Mouse (Mus musculus): Measurements from ENCODE around the gene Slc44a4. TPM values are rescaled to one million over a fixed set of nuclear protein-coding genes. Genes with fewer than 3 reads are reported as not detected.

Slc44a4 gene
- polyA plus RNA-seq, 1 experiment = 0.07 TPM

- DNase-seq (ENCODE audit: low read depth) = no peak
- TF ChIP-seq CTCF (IDR thresholded peaks at IDR 0.05; ENCODE audit: borderline replicate concordance, extremely low read depth, insufficient read depth, insufficient read length) = no peak
- TF ChIP-seq POLR2A (IDR thresholded peaks at IDR 0.05; ENCODE audit: borderline replicate concordance, extremely low read depth, insufficient read depth, insufficient read length, poor library complexity, severe bottlenecking) = no peak
Measured at GRCm38 (mm10) chr17:34977000-34977399, 62.7 kb downstream of the Slc44a4 start.

GRCm38 (mm10) chr17:34978239-34978638 is 64.0 kb downstream of the Slc44a4 start:
- no peak for DNase-seq (ENCODE audit: low read depth)
- TF ChIP-seq CTCF (IDR thresholded peaks at IDR 0.05; ENCODE audit: borderline replicate concordance, extremely low read depth, insufficient read depth, insufficient read length) = no peak
- TF ChIP-seq POLR2A (IDR thresholded peaks at IDR 0.05; ENCODE audit: borderline replicate concordance, extremely low read depth, insufficient read depth, insufficient read length, poor library complexity, severe bottlenecking) = no peak

DNA sequence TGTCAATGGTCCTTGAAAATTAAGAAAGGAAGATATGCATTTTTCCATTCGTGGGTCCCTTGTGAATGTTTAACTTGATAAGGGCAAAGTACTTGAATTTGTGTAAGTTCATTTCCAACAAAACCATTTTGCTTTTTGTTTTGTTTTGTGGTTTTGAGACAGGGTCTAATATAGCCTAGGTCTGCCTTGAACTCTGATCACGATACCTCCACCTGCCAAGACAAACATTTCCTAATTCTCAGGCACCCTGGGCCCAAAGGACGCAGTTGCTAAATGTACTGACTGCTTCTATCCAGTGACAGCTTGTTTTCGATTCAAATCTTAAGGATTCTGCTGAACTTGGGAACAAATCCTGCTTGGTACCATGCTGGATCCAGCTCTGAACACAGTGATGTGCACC is 65.4 kb downstream of the Slc44a4 start:
- no peak for DNase-seq (ENCODE audit: low read depth)
- TF ChIP-seq CTCF (IDR thresholded peaks at IDR 0.05; ENCODE audit: borderline replicate concordance, extremely low read depth, insufficient read depth, insufficient read length) = no peak
- no peak for TF ChIP-seq POLR2A (IDR thresholded peaks at IDR 0.05; ENCODE audit: borderline replicate concordance, extremely low read depth, insufficient read depth, insufficient read length, poor library complexity, severe bottlenecking)

Other genes starting within 250 kb of the Slc44a4 start
- 0.33 and 0.70 TPM in 2 replicates for gene Tnxb, start 243.9 kb upstream of the Slc44a4 start, polyA plus RNA-seq (2012; rRNA removed)
- 0.04 TPM in 2 replicates for gene C4b, start 170.6 kb upstream of the Slc44a4 start, polyA plus RNA-seq (2012; rRNA removed)
- 0.04 TPM in 2 replicates for gene Cyp21a1, start 109.9 kb upstream of the Slc44a4 start, polyA plus RNA-seq (2012; rRNA removed)
- gene Stk19, start 77.5 kb upstream of the Slc44a4 start, polyA plus RNA-seq (2012; rRNA removed) = 57.1 and 75.0 TPM in 2 replicates
- 73.5 and 101 TPM in 2 replicates for gene Dxo, start 77.4 kb upstream of the Slc44a4 start, polyA plus RNA-seq (2012; rRNA removed)
- gene Skiv2l, start 64.3 kb upstream of the Slc44a4 start, polyA plus RNA-seq (2012; rRNA removed) = 88.8 and 119 TPM in 2 replicates
- 62.1 and 66.0 TPM in 2 replicates for gene Nelfe, start 64.1 kb upstream of the Slc44a4 start, polyA plus RNA-seq (2012; rRNA removed)
- 0.21 and 0.42 TPM in 2 replicates for gene Cfb, start 51.9 kb upstream of the Slc44a4 start, polyA plus RNA-seq (2012; rRNA removed)
- 116 and 135 TPM in 2 replicates for gene Zbtb12, start 35.0 kb upstream of the Slc44a4 start, polyA plus RNA-seq (2012; rRNA removed)
- gene Gm20547, start 32.4 kb upstream of the Slc44a4 start, polyA plus RNA-seq (2012; rRNA removed) = 0.04 TPM in 1 of 2 replicates, not detected in the other
- gene C2, start 16.2 kb upstream of the Slc44a4 start, polyA plus RNA-seq (2012; rRNA removed) = 1.1 and 2.3 TPM in 2 replicates
- gene Ehmt2, start 16.0 kb upstream of the Slc44a4 start, polyA plus RNA-seq (2012; rRNA removed) = 350 and 361 TPM in 2 replicates
- 28.0 and 29.6 TPM in 2 replicates for gene Neu1, start 16.8 kb downstream of the Slc44a4 start, polyA plus RNA-seq (2012; rRNA removed)
- 6.3 and 7.1 TPM in 2 replicates for gene Hspa1b, start 44.8 kb downstream of the Slc44a4 start, polyA plus RNA-seq (2012; rRNA removed)
- gene Gm20481, start 55.4 kb downstream of the Slc44a4 start, polyA plus RNA-seq (2012; rRNA removed) = not detected in 2 replicates
- 6.3 and 6.6 TPM in 2 replicates for gene Hspa1a, start 57.7 kb downstream of the Slc44a4 start, polyA plus RNA-seq (2012; rRNA removed)
- 0.14 and 0.40 TPM in 2 replicates for gene Hspa1l, start 58.2 kb downstream of the Slc44a4 start, polyA plus RNA-seq (2012; rRNA removed)
- gene Lsm2, start 67.4 kb downstream of the Slc44a4 start, polyA plus RNA-seq (2012; rRNA removed) = 136 and 185 TPM in 2 replicates
- gene Vars, start 86.5 kb downstream of the Slc44a4 start, polyA plus RNA-seq (2012; rRNA removed) = 99.2 and 119 TPM in 2 replicates
- 0.49 and 0.71 TPM in 2 replicates for gene Vwa7, start 102.1 kb downstream of the Slc44a4 start, polyA plus RNA-seq (2012; rRNA removed)
- gene Sapcd1, start 113.5 kb downstream of the Slc44a4 start, polyA plus RNA-seq (2012; rRNA removed) = 4.0 and 6.5 TPM in 2 replicates
- gene Msh5, start 132.3 kb downstream of the Slc44a4 start, polyA plus RNA-seq (2012; rRNA removed) = 4.2 and 6.4 TPM in 2 replicates
- gene Clic1, start 135.5 kb downstream of the Slc44a4 start, polyA plus RNA-seq (2012; rRNA removed) = 69.6 and 89.8 TPM in 2 replicates
- 322 and 438 TPM in 2 replicates for gene Ddah2, start 144.6 kb downstream of the Slc44a4 start, polyA plus RNA-seq (2012; rRNA removed)
- 0.42 and 0.50 TPM in 2 replicates for gene Ly6g6c, start 150.9 kb downstream of the Slc44a4 start, polyA plus RNA-seq (2012; rRNA removed)
- 0.30 and 0.35 TPM in 2 replicates for gene Mpig6b, start 151.7 kb downstream of the Slc44a4 start, polyA plus RNA-seq (2012; rRNA removed)
- 1.2 and 12.4 TPM in 2 replicates for gene Ly6g6e, start 162.4 kb downstream of the Slc44a4 start, polyA plus RNA-seq (2012; rRNA removed)
- gene Ly6g6d, start 163.6 kb downstream of the Slc44a4 start, polyA plus RNA-seq (2012; rRNA removed) = 1.8 and 2.7 TPM in 2 replicates
- gene Ly6g6f, start 171.1 kb downstream of the Slc44a4 start, polyA plus RNA-seq (2012; rRNA removed) = 0.15 and 0.30 TPM in 2 replicates
- 91.0 and 135 TPM in 2 replicates for gene Abhd16a, start 174.8 kb downstream of the Slc44a4 start, polyA plus RNA-seq (2012; rRNA removed)
- not detected in 2 replicates for gene Ly6g5c, start 193.8 kb downstream of the Slc44a4 start, polyA plus RNA-seq (2012; rRNA removed)
- gene Ly6g5b, start 201.0 kb downstream of the Slc44a4 start, polyA plus RNA-seq (2012; rRNA removed) = 3.1 and 3.4 TPM in 2 replicates
- 21.4 and 25.3 TPM in 2 replicates for gene Gpank1, start 207.0 kb downstream of the Slc44a4 start, polyA plus RNA-seq (2012; rRNA removed)
- 243 and 257 TPM in 2 replicates for gene Csnk2b, start 207.6 kb downstream of the Slc44a4 start, polyA plus RNA-seq (2012; rRNA removed)
- 3.3 and 4.6 TPM in 2 replicates for gene D17H6S53E, start 211.9 kb downstream of the Slc44a4 start, polyA plus RNA-seq (2012; rRNA removed)
- 0.93 and 1.1 TPM in 2 replicates for gene Apom, start 217.6 kb downstream of the Slc44a4 start, polyA plus RNA-seq (2012; rRNA removed)
- 378 and 427 TPM in 2 replicates for gene Bag6, start 220.7 kb downstream of the Slc44a4 start, polyA plus RNA-seq (2012; rRNA removed)

Measured in brain, embryonic 14.5 days (tissue).